Mouse (Mus musculus): Measurements from ENCODE around the gene Zgpat.
A peak's percentile ranks its signal among the peaks of the same experiment; 100 is the strongest.

Zgpat gene

DNA sequence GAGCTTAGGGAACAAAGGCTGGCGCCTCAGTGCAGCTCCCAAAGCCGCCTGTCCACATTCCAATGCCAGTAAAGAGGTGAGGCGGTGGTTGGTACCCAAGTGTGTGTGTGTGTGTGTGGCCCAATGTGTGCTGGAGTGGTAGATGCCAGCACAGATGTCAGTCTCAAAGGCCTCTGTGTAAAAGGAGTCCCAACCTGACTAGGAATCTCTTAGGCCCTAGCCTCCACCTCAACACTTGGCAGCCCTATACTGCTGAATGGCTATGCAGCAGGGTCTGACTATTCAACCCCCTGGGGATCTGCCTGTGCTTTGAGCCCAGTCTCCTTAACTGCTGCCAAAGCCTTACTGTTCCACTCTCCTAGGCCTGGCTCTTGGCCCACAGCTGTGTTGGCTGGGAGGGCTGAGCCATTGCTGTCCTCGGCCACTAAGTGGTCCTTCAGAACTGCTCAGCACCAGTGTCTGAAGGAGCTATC lies 20.2 kb downstream of the Zgpat start:
- no peak for DNase-seq (ENCODE audit: low spot score)

DNA sequence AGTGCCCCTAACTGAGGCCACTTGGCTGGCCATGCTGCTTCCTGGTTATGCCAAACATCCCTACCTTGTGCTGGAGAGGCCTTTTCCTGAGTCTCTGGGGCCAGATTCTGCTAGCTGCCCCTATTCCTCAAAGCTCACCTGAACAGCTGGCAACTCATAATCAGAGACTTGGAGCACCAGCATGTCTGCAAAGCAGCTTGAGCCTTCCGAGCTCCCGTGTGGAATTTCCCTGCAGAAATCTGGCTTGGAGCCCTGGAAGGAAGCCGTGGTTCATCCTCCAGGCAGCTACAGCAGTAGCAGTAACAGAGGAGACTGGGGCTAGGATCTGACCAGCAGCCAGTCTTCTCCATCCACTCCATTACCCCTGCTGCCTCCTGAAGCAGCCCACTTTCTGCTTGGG lies 21.2 kb downstream of the Zgpat start:
- DNase-seq (ENCODE audit: low spot score): no peak

DNA sequence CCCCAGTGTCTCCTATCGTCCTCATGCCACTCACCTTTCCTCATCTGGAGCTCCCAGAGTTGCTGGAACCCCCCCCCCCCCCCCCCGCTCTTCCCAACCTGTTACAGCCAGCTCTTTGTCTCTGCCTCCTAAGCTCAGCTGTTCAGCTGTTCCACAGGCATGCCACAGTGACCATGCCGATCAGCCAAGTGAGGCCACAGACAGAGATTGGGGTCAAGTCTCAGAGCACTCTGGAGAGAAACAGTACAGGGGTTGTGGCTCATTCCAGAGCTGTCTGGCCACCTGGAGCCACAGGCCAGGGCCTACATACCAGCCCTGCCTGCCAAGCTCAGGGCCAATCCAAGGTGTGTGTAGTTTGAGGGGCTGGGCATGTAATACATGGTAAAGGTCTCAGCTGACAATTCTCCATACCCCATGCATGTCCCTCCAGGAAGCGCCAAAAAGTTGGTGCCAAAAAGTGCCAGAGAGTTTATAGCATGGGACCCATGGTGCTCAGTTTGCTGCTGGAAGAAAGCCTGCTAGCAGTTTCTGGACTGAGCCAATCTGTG lies 22.0 kb downstream of the Zgpat start:
- DNase-seq (ENCODE audit: low spot score): no peak

DNA sequence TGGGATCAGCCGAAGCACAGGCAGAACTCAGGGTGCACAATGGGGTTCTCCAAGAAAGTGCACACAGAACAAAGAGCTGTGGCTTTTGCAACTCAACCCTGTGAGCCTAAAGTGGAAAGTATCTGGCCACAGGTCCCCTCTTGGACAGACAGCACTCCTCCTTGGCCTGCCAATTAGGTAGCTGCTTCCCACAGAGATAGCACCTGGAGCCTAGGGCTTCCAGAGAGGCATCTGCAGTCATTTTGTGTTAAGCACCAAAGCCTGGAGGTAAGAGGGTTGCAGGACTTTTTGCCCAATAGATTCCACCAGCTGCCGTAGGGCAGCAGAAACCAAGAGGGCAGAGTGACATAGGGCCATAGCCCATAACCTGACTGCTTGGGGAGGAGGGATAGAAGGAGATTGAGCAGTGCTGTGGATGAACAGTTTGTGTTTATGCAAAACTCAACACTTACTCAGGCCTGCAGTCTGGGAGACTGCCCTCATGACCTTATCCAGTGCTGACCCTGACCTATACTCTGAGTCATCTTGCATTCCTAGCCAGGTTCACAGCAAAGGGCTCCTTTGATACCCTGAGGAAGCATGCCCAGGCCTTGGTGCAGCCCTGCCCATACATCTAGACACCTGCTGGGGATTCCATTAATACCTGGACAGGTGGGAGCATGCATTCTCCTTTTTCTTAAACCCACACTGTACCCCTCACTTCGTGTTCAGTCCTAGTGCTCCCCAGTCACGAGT lies 25.6 kb downstream of the Zgpat start:
- no peak for DNase-seq (ENCODE audit: low spot score)

DNA sequence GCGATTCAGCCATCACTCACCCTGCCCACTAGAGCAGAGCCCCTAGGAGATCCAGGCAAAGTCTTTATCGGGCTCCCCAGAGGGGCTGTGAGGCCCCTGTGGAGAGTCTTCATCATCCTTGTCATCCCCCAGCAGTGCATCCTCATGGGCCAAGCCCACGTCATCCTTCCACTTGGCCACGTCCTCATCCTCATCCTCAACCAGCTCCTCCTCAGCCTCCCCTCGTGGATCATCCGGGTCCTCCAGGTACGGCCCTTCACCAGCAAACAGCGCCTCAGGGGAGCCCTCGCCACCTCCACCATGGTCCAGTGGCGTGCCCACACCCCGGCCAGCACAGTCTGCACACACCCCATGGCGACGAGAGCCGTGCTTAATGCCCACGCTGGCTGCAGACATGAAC lies 26.3 kb downstream of the Zgpat start:
- DNase-seq (ENCODE audit: low spot score): no peak

DNA sequence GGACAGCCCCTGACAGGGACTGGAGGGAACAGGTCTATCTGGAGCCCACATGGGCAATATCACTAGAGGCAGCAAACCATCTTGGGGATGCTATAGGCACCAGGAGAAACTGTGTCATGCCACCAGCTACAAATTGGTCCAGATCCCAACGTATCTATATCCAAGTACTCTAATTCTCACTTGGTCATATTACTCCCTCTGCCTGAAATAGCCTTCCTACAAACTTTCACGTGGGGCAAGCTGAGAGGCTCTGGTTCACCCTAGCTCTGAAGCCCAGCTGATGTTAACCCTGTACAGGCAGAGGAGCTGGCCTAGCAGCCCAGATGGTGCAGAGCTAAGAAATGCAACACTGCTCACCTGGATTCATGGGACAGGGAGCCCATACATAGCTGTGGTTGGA lies 26.8 kb downstream of the Zgpat start:
- no peak for DNase-seq (ENCODE audit: low spot score)

DNA sequence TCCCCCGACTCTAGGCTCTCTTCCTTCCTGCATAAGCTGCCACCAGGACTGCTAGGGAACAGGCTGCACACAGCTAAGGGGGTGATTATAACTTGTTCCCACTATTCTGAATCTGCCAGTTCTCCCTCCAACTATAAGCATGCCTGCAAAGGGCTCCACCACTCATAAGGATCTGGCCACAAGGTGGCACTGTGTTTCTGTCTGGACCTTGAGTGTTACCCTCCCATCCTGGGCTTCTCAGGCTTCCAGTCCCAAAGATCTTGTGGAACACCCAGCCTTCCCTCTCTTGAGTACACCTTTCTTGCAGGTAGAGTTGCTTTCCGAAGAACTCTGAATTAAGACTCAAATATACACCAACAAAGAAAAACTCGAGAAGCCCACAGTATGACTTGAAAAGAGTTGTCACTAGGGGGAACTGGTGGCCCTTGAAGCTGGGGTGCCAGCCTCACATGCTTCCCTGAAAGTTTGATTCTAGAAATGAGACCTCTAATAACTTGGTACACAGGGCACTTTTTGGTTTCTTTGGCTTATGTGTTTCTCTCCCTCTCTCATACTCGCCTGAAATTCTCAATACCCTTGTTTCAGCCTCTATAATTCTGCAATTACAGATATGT lies 28.0 kb downstream of the Zgpat start:
- peak; percentile 86 for DNase-seq (ENCODE audit: low spot score)

DNA sequence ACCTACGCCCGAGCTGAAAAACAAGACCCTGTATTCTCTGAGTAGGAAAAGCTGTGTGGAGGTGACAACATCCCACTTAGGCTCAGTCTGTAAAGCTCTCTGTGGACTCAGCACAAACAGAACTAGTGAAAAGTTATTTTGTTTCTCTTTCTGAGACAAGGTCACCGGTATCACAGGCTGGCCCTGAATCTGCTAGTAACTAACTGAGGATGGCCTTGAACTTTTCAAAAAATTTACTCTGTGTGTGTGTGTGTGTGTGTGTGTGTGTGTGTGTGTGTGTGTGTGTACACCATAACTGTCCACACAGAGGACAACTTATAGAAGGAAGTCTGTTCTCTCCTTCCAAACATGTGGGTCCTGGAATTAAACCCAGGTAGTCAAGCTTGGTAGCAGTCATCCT lies 29.4 kb downstream of the Zgpat start:
- no peak for DNase-seq (ENCODE audit: low spot score)

DNA sequence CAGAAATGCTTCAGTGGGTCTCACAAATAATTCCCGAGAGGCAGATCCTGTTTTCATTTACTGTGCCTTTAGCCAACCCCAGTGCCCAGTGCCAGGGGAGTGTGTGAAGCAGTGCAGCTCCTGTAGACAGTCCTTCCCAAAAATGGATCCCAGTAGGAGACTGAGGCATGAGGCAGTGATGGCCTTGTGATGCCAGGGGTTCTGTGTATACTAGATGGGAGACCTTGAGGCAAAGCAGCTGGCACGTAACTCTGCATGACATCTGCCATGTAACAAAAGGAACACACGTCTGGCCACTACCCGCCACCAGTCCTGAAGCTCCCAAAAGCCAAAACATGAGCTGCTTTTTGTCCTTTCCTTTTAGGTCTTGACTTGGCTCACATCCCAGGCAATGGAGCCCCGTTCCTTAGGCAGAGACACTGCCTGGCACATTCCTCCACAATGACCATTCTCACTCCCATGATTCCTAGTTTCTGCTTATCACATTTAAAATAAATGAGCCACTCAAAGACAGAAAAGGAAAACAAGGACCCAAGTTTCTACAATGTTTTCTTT lies 32.6 kb downstream of the Zgpat start:
- DNase-seq (ENCODE audit: low spot score): no peak

DNA sequence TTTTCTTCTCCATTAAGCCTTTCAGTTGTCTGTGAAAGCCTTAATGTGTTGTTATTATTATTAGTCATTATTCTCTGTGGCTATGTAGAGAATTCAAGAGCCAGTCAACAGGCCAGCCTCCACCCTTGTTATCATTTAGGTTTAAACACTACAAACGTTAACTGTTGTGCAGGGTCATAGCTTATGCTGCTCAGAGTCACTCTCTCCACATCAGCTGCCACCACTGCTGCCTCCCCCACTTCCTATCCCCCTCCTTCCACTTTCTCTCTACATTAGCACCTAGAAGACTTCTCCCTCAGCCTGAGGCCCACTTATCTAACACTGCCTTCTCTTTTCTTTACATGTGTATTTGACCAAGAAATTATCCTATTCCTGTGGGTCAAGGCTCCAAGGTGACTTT lies 36.8 kb downstream of the Zgpat start:
- no peak for DNase-seq (ENCODE audit: low spot score)

DNA sequence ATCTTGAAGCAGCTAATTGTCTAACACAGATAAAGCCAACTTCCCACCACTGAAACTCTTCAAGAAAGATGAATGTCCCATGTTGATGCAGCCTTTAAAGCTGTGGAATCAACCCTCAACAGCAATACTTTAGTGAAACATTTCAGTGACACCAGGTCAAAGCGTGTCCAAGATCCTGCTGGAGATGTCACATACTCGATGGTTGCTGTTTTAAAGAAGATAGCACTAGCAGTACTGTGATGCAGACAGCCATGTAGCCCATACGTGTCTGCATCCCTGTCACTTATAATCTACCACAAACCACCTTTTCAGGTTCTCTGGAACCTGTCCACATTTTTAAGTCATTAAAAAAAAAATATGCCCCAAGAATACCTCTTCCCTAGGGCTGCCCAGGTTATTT lies 39.0 kb downstream of the Zgpat start:
- DNase-seq (ENCODE audit: low spot score): no peak

DNA sequence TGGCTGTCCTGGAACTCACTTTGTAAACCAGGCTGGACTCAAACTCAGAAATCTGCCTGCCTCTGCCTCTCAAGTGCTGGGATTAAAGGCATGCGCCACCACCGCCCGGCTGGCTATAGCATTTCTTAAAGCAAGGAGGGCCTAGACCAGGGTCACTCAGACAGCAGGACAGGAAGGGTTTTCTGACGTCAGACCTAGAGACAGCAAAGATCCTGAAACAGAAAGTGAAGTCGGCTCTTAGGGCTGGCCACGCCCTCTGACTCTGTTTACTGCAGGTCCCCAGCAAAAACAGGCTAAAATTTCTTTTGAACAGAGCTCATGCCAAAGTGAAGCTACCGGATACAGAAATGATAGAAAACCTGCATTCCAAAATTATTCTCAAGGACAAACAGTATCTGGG lies 44.9 kb downstream of the Zgpat start:
- DNase-seq (ENCODE audit: low spot score): no peak

DNA sequence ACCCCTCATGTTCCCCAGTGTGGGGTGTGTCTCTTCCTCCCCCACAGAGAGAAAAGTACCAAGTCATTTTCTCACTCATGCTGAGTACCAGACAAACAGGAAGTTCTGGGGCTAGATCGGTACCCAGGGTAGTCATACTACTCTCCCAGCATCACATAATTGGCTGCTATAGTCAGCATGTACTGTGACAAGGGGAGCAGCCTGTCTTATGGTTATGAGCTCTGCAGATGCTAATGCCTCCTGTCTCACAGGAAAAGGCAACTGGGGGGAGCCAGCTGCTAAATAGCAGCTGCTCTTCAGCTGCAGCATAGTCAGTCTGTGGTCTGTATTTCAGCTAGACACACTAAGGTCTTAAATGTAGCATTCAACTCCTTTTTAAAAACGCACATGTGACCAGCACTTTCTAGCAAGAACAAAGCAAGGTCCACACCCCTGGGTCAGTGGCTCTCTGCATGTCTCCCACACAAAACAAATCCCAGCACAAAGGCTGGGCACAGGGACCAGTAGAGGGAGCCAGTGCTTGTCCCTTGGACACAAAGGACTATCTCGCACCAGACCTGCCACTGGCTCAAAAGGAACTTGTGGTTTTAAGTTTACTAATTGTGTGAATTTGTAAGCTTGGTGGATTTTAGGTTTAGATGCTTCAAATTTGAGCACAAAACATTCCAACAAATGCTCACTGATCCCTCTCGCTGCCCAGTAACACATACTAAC lies 46.2 kb downstream of the Zgpat start:
- DNase-seq (ENCODE audit: low spot score): peak; percentile 27

DNA sequence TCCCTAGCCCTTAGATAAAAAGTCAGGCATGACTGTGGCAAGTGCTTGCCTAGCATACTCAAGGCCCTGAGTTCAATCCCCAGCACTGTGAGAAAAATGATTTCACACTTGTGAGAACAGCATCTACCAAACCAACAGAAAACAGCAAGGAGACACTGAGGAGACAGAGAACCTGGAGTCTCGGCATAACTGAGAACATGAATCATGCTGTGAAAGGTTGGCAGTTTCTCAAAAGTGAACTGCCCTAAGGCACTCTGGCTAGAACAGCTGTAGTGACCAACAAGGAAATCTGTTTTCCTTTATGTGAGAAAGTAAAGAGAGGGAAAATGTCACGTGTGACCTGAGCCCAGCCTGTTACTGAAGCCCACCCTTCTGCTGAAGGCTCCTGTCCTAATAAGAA lies 48.4 kb downstream of the Zgpat start:
- no peak for DNase-seq (ENCODE audit: low spot score)

DNA sequence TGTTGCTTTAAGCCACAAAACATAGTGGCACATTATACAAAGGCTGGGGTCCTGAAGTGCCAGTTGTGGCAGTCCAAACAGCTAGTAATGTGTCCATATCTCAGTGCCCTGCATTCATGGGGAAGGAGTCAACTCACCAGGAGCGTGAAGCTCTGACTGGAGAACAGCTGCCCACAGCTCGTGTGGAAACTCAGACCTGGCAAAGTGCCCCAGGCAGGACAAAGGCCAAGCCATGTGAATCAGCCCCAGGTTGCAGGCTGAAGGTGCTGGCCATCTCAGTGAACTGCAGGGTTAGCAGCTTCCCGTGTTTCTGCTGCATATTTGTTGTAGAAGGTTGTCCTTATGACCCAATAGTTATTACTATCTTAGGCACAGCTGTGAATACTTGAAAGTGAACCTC lies 51.2 kb downstream of the Zgpat start:
- no peak for DNase-seq (ENCODE audit: low spot score)

DNA sequence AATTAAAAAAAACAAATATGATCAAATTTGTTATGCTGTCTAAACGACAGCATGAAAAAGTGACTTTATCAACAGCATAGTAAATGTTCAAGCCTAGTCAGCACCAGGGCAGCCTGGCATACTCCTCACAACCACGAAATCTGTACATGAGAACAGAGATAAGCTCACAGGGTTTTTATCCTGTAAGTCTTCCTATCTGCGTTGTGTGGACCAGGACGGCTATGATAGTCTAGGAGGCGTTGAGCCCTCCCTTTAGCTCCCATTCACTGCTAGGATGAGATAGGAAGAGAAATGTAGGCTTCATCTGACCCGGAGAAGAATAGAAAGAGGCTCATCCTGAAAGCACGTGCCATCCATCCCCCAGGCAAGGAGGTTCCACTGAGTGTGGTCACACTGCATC lies 54.6 kb downstream of the Zgpat start:
- DNase-seq (ENCODE audit: low spot score): no peak

DNA sequence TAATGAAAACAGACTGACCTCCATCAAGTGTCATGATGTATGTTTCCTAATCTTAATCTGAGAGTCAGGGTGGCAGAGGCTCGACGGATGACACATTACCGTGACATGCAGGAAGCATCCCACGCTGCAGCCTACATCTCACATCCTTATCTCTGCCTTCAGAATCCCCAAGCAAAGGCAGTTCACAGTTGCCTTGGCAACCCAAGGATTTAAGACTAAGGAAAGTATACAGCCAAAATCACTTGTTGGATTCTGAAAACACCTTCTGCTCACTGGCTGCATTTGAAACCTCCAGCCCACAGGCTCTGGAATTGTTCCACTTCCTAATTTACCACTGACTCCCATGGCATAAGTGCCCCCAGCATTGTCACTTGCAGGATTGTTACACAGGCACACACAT lies 55.7 kb downstream of the Zgpat start:
- peak; percentile 20 for DNase-seq (ENCODE audit: low spot score)

DNA sequence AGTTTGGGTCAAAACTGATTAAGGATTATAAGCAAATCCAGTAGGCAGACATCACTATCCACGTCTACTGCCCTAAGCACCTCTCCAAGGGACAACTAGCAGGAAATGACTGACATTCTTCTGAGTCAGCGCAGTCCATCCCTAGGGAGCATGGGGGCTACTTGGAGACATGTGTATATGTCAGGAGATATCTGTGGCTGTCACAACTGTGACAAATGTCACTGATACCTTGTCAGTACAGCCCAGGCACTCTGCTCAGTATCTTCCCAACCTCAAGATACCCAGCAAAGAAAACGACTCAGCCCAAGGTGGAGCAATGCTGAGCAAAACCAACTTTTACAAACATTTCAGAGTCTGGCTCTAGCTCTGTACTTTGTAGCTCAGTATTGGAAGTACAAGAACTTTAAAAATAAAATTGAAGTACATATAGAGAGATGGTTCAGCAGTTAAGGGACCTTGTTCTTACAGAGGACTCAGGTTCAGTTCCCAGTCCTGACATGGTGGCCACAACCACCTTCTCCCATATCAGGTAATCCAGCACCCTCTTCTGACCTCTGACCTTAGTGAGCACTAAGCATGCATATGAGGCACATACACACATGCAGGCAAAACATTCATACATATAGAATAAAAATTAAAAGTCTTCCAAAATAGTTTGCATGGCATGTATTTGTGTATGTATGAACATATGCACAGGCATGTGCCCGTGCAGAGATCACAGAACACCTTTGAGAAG lies 56.3 kb downstream of the Zgpat start:
- DNase-seq (ENCODE audit: low spot score): no peak

DNA sequence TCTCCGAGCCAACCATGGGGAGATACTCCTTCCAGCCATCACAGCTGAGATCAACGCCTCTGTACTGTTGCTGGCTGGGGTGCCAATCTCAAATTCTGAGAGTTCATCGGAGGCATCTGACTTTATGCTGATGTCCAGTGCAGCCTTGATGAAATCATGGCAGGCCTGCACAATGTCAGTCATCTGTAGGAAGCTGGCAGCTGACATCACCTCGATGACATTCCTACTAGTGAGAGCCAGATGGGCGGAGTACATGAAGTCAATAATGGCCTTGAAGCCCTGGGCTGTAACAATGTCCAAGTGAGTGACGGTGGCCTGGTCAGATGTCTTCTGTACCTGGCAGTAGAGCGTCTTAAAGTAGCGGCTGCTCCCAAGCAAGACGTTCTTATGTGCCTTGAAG lies 59.1 kb downstream of the Zgpat start:
- DNase-seq (ENCODE audit: low spot score): no peak

Measured in layer of hippocampus, adult 9-10 months (tissue).